In the genomic region with DNA sequence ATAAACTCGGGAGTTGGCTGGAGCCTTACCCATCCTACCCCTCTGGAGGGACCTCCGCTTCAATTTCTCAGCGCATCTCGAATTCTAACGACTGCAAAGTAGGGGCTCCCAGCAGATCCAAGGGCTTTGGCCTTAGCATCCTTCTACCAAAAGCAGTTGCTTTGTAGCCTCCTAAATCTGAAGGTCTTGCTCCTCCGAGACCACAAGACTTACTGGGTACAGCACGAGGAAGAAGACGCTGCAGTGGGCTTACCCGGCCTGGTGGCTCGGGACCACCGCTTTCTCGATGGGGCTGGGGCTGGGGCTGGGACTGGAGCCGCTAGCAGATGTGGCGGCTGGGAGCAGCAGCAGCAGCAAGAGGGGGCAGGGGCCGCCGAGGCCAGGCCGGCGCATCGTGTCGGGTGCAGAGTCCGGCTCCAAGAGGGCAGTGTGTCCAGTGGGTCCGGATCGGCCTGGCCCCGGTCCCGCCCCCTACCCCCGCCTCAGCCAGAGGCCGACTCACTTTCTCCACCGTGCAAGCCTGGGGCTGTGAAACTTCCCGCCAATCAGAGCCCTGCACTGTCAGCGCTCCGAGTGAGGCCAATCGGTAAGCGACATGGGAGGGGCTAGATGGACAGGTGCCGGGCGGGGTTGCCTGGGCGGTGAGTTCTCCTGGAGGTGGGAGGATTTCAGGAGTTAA, we compare ENCODE assay signal across 8 mouse cellular contexts. TPM values are rescaled to one million over a fixed set of nuclear protein-coding genes. Genes with fewer than 3 reads are reported as not detected.
DNase-seq lines count a peak whose midpoint lies in the region; ATAC-seq lines count a peak whose summit lies in the region.

A gene (minus strand): TSS at position 518 of the 679 bp plus-strand sequence.

- DNase-seq in thymus, postnatal 4 days = peak; percentile 46
- DNase-seq in thymus, postnatal 36 days = no peak
- peak; percentile 86 for DNase-seq in kidney, postnatal 14 days
- DNase-seq in right cerebral cortex, postnatal 4 days = no peak

- H3K27me3 ChIP-seq in embryonic facial prominence, embryonic 13.5 days = peaks cover 57% of the 10 kb centered on the region
- H3K27me3 ChIP-seq in heart, embryonic 15.5 days = peaks cover 76% of the 10 kb centered on the region
- peaks cover 59% of the 10 kb centered on the region for H3K27me3 ChIP-seq in lung, embryonic 15.5 days
- H3K27me3 ChIP-seq in stomach, embryonic 16.5 days (ENCODE audit: control insufficient read depth, insufficient read depth, low read length) = peaks cover 20% of the 10 kb centered on the region

- no peaks in the 10 kb centered on the region for H3K9me3 ChIP-seq in embryonic facial prominence, embryonic 13.5 days
- no peaks in the 10 kb centered on the region for H3K9me3 ChIP-seq in heart, embryonic 15.5 days (replicated peaks)
- H3K9me3 ChIP-seq in lung, embryonic 15.5 days = no peaks in the 10 kb centered on the region
- H3K9me3 ChIP-seq in stomach, embryonic 16.5 days (replicated peaks; ENCODE audit: control insufficient read depth, low read length) = no peaks in the 10 kb centered on the region

- under 1% methylated on average over 29 of the region's 36 CpGs for WGBS in embryonic facial prominence, embryonic 13.5 days
- WGBS in heart, embryonic 15.5 days = 1% methylated on average over 36 of the region's 36 CpGs
- under 1% methylated on average over 36 of the region's 36 CpGs for WGBS in lung, embryonic 15.5 days
- under 1% methylated on average over 36 of the region's 36 CpGs for WGBS in stomach, embryonic 16.5 days

- H3K4me2 ChIP-seq in embryonic facial prominence, embryonic 13.5 days = peak within 1 kb of the TSS; percentile 85
- peak within 1 kb of the TSS; percentile 68 for H3K4me2 ChIP-seq in heart, embryonic 15.5 days
- H3K4me2 ChIP-seq in lung, embryonic 15.5 days = peak within 1 kb of the TSS; percentile 69
- peak within 1 kb of the TSS; percentile 72 for H3K4me2 ChIP-seq in stomach, embryonic 16.5 days (ENCODE audit: low read depth, low read length)

- peaks cover 12% of the 10 kb centered on the region for H3K36me3 ChIP-seq in embryonic facial prominence, embryonic 13.5 days
- H3K36me3 ChIP-seq in heart, embryonic 15.5 days = no peaks in the 10 kb centered on the region
- H3K36me3 ChIP-seq in lung, embryonic 15.5 days = peaks cover 3% of the 10 kb centered on the region; the same call in 1 of the 2 replicates
- H3K36me3 ChIP-seq in stomach, embryonic 16.5 days (ENCODE audit: control insufficient read depth, insufficient read depth, low read length) = no peaks in the 10 kb centered on the region

- H3K27ac ChIP-seq in embryonic facial prominence, embryonic 13.5 days = peak within 1 kb of the TSS; percentile 45
- no peak within 1 kb of the TSS for H3K27ac ChIP-seq in heart, embryonic 15.5 days
- no peak within 1 kb of the TSS for H3K27ac ChIP-seq in lung, embryonic 15.5 days
- peak within 1 kb of the TSS; percentile 44; the same call in 1 of the 2 replicates for H3K27ac ChIP-seq in stomach, embryonic 16.5 days (ENCODE audit: low read length)

- H3K9ac ChIP-seq in embryonic facial prominence, embryonic 13.5 days = peak within 1 kb of the TSS; percentile 70
- H3K9ac ChIP-seq in heart, embryonic 15.5 days = peak within 1 kb of the TSS; percentile 46
- H3K9ac ChIP-seq in lung, embryonic 15.5 days = 0 out of 2 replicates have a peak within 1 kb of the TSS, but pooled peaks have one; percentile 14
- peak within 1 kb of the TSS; percentile 71 for H3K9ac ChIP-seq in stomach, embryonic 16.5 days (ENCODE audit: low read length)

- peak within 1 kb of the TSS; percentile 47 for H3K4me3 ChIP-seq in embryonic facial prominence, embryonic 13.5 days
- peak within 1 kb of the TSS; percentile 45 for H3K4me3 ChIP-seq in heart, embryonic 15.5 days
- H3K4me3 ChIP-seq in lung, embryonic 15.5 days = peak within 1 kb of the TSS; percentile 40
- peak within 1 kb of the TSS; percentile 42 for H3K4me3 ChIP-seq in stomach, embryonic 16.5 days (replicated peaks; ENCODE audit: low read length)

- ATAC-seq in embryonic facial prominence, embryonic 13.5 days (ENCODE audit: insufficient number of reproducible peaks, insufficient read depth, low FRiP score, low TSS enrichment, low read depth) = no peak
- ATAC-seq in heart, embryonic 15.5 days (replicated peaks; ENCODE audit: insufficient number of reproducible peaks, insufficient read depth, low FRiP score, low read depth) = no peak
- peak; percentile 4; the same call in 1 of the 2 replicates for ATAC-seq in lung, embryonic 15.5 days (ENCODE audit: borderline replicate concordance, extremely low read depth, low FRiP score, low TSS enrichment)
- peak; percentile 45; the same call in 1 of the 2 replicates for ATAC-seq in stomach, embryonic 16.5 days (ENCODE audit: insufficient read depth, low FRiP score)

- H3K4me1 ChIP-seq in embryonic facial prominence, embryonic 13.5 days = peaks cover 49% of the 10 kb centered on the region
- peaks cover 51% of the 10 kb centered on the region for H3K4me1 ChIP-seq in heart, embryonic 15.5 days (replicated peaks)
- H3K4me1 ChIP-seq in lung, embryonic 15.5 days = peaks cover 50% of the 10 kb centered on the region
- peaks cover 39% of the 10 kb centered on the region for H3K4me1 ChIP-seq in stomach, embryonic 16.5 days (ENCODE audit: control insufficient read depth, insufficient read depth, low read length)

RNA-seq across cellular contexts. Expression of the gene that starts here (rescaled TPM):
- polyA plus RNA-seq in embryonic facial prominence, embryonic 13.5 days (2015; fragmentation: Nextera tagmentation; extraction: Ambion mirVana) = 32.0 and 40.3 TPM in 2 replicates
- polyA plus RNA-seq in heart, embryonic 15.5 days (2015; fragmentation: Nextera tagmentation; extraction: Ambion mirVana) = 61.7 and 99.9 TPM in 2 replicates
- polyA plus RNA-seq in lung, embryonic 15.5 days (2015; fragmentation: Nextera tagmentation; extraction: Ambion mirVana) = 96.2 and 102 TPM in 2 replicates
- polyA plus RNA-seq in stomach, embryonic 16.5 days (2015; fragmentation: Nextera tagmentation; extraction: Ambion mirVana) = 170 and 202 TPM in 2 replicates

Comparison
In these comparisons a context has a peak if more than half of its experiments do, and no peak if none do; other contexts are left out.
1. DNase-seq: peak in thymus, postnatal 4 days (single experiment) and kidney, postnatal 14 days (single experiment); none in thymus, postnatal 36 days (0 of 2) and right cerebral cortex, postnatal 4 days (single experiment).
2. ATAC-seq: peak in lung, embryonic 15.5 days (single experiment) and stomach, embryonic 16.5 days (single experiment); none in embryonic facial prominence, embryonic 13.5 days (single experiment) and heart, embryonic 15.5 days (single experiment).
3. H3K27ac ChIP-seq: peak in embryonic facial prominence, embryonic 13.5 days (single experiment) and stomach, embryonic 16.5 days (single experiment); none in heart, embryonic 15.5 days (single experiment) and lung, embryonic 15.5 days (single experiment).
4. H3K9ac ChIP-seq: peak in every context shown above with its lines; median percentile 71 in stomach, embryonic 16.5 days; 70 in embryonic facial prominence, embryonic 13.5 days; 46 in heart, embryonic 15.5 days; 14 in lung, embryonic 15.5 days.
5. Peak in every context shown above with its lines, with median percentiles within 50 percentile points of each other: H3K4me2 ChIP-seq and H3K4me3 ChIP-seq.